Mouse (Mus musculus) limb, embryonic 10.5 days (tissue): Measurements from ENCODE around the gene Znrf3. TPM values are rescaled to one million over a fixed set of nuclear protein-coding genes. Genes with fewer than 3 reads are reported as not detected.

Source experiments
- DNase-seq: peaks from one replicate; pipeline ENCODE4 v3.0.0-alpha.2; 2017; ENCODE audit warnings: low spot score
- H3K27ac ChIP-seq: fragments of 300-500 bp; sonication (generic); 2 replicates; pipeline ENCODE4 v1.5.1; 2016; ENCODE audit warnings: mild to moderate bottlenecking
- H3K27me3 ChIP-seq: fragments of 300-500 bp; sonication (generic); 2 replicates; pipeline ENCODE4 v1.6.1; 2016; ENCODE audit warnings: low read depth, mild to moderate bottlenecking; ENCODE audit not compliant: poor library complexity, severe bottlenecking
- H3K36me3 ChIP-seq: fragments of 300-500 bp; sonication (generic); 2 replicates; pipeline ENCODE4 v1.6.1; 2016; ENCODE audit warnings: mild to moderate bottlenecking, moderate library complexity
- H3K4me1 ChIP-seq: fragments of 300-500 bp; sonication (generic); 2 replicates; pipeline ENCODE4 v1.6.1; 2016
- H3K4me3 ChIP-seq: fragments of 300-500 bp; sonication (generic); 2 replicates; pipeline ENCODE4 v1.5.1; 2016; ENCODE audit warnings: mild to moderate bottlenecking, moderate library complexity
- H3K9me3 ChIP-seq: fragments of 300-500 bp; sonication (generic); replicated peaks from 2 replicates; pipeline ENCODE4 v1.6.1; 2016; ENCODE audit warnings: mild to moderate bottlenecking
- WGBS: fragments of 180-500 bp; shearing (Covaris S2); methylation state at CpG from one replicate; pipeline ENCODE4 v1.1.7; 2016; 5-methylcytosine and 5-hydroxymethylcytosine counted together
- polyA plus RNA-seq: library from polyadenylated mRNA; unstranded; fragments of >200 nt; fragmentation: Nextera tagmentation; extraction: Ambion mirVana; gene quantifications from 2 replicates; pipeline ENCODE4 v1.2.1, GENCODE M21; 2016

Znrf3 gene
- polyA plus RNA-seq, 1 experiment from 2014 or later, result 12.9 TPM

- 86% methylated on average over 7 of the region's 7 CpGs for WGBS
- Histone ChIP-seq H3K36me3 (peaks cover 17% of the 10 kb centered on the region), H3K27ac (peak overlapping the region; percentile 74), H3K27me3 (no peaks in the 10 kb centered on the region), H3K9me3 (no peaks in the 10 kb centered on the region), H3K4me1 (peaks cover 28% of the 10 kb centered on the region), H3K4me3 (no peak overlapping the region)
- DNase-seq, result no peak
These were observed 199.2 kb downstream of the Znrf3 start for GRCm38 (mm10) chr11:5245431-5245830.

- H3K27ac ChIP-seq, result peak overlapping the region; percentile 74
- DNase-seq, result peak; percentile 48
- peaks cover 35% of the 10 kb centered on the region for H3K4me1 ChIP-seq
- H3K9me3 ChIP-seq, result no peaks in the 10 kb centered on the region
- no peaks in the 10 kb centered on the region for H3K27me3 ChIP-seq
- peak overlapping the region; percentile 14 for H3K4me3 ChIP-seq
- 37% methylated on average over 8 of the region's 8 CpGs for WGBS
- H3K36me3 ChIP-seq, result peaks cover 17% of the 10 kb centered on the region
These were observed 199.9 kb downstream of the Znrf3 start for GRCm38 (mm10) chr11:5244749-5245130.

GRCm38 (mm10) chr11:5243812-5244748 lies 200.6 kb downstream of the Znrf3 start:
- peaks cover 17% of the 10 kb centered on the region for H3K36me3 ChIP-seq
- H3K27ac ChIP-seq, result peak overlapping the region; percentile 74
- peak overlapping the region; percentile 14 for H3K4me3 ChIP-seq
- DNase-seq, result no peak
- no peaks in the 10 kb centered on the region for H3K27me3 ChIP-seq
- no peaks in the 10 kb centered on the region for H3K9me3 ChIP-seq
- H3K4me1 ChIP-seq, result peaks cover 41% of the 10 kb centered on the region
- WGBS, result 63% methylated on average over 24 of the region's 24 CpGs

- H3K36me3 ChIP-seq, result peaks cover 17% of the 10 kb centered on the region
- no peaks in the 10 kb centered on the region for H3K9me3 ChIP-seq
- peaks cover 45% of the 10 kb centered on the region for H3K4me1 ChIP-seq
- no peak overlapping the region for H3K4me3 ChIP-seq
- no peaks in the 10 kb centered on the region for H3K27me3 ChIP-seq
- no peak overlapping the region for H3K27ac ChIP-seq
- no peak for DNase-seq
- 95% methylated on average over 7 of the region's 7 CpGs for WGBS
These were observed 201.4 kb downstream of the Znrf3 start for GRCm38 (mm10) chr11:5243208-5243607.

- DNase-seq, result no peak
- H3K27me3 ChIP-seq, result no peaks in the 10 kb centered on the region
- WGBS, result 94% methylated on average over 8 of the region's 8 CpGs
- H3K27ac ChIP-seq, result no peak overlapping the region
- no peaks in the 10 kb centered on the region for H3K9me3 ChIP-seq
- no peak overlapping the region for H3K4me3 ChIP-seq
- H3K36me3 ChIP-seq, result peaks cover 22% of the 10 kb centered on the region
- H3K4me1 ChIP-seq, result peaks cover 45% of the 10 kb centered on the region
These were observed 202.5 kb downstream of the Znrf3 start for GRCm38 (mm10) chr11:5242158-5242557.

GRCm38 (mm10) chr11:5239706-5240690 lies 204.6 kb downstream of the Znrf3 start:
- Histone ChIP-seq H3K4me1 (peaks cover 36% of the 10 kb centered on the region), H3K27ac (peak overlapping the region; percentile 78), H3K36me3 (peaks cover 26% of the 10 kb centered on the region), H3K9me3 (no peaks in the 10 kb centered on the region), H3K4me3 (0 out of 2 replicates have a peak overlapping the region, but pooled peaks have one; percentile 15), H3K27me3 (no peaks in the 10 kb centered on the region)
- peak; percentile 56 for DNase-seq
- WGBS, result 10% methylated on average over 10 of the region's 10 CpGs

Other genes starting within 250 kb of the Znrf3 start
- 16.8 and 17.8 TPM in 2 replicates for gene Kremen1, start 183.3 kb downstream of the Znrf3 start, polyA plus RNA-seq
- 128 and 137 TPM in 2 replicates for gene Xbp1, start 75.8 kb upstream of the Znrf3 start, polyA plus RNA-seq
- gene Ccdc117, start 97.3 kb upstream of the Znrf3 start, polyA plus RNA-seq, result 31.8 and 38.7 TPM in 2 replicates
- not detected in 2 replicates for gene Ankrd36, start 124.8 kb upstream of the Znrf3 start, polyA plus RNA-seq